Mouse (Mus musculus) liver, embryonic 14.5 days (tissue): Measurements from ENCODE around the gene Rrn3.

Source experiments
- CTCF ChIP-seq: IDR thresholded peaks from 2 replicates; pipeline ENCODE4 v1.5.1; 2016; ENCODE audit warnings: antibody characterized with exemption, low read depth, control low read depth
- EP300 ChIP-seq: IDR thresholded peaks from 2 replicates; pipeline ENCODE4 v1.6.1; 2016; ENCODE audit warnings: antibody characterized with exemption, low read depth

DNA sequence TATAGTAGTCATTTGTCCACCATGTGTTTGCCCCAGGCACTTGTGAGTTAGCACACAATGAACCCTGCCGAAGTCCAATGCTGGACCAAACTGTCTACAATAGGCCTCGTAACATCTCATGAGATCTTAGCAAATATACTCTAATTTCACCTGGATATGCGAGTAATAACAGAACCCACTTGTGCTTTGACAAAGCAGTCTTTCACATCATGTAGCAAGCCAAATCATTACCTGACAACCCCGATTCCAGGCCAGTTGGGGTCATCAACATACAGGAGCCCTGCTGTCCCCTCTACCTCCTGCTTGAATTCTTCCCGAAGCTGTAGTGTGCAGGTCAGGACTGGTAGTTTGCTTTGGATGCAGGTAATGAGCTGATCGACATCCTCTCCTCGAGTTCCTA, 59.5 kb downstream of the Rrn3 start:
- TF ChIP-seq CTCF (no peak), EP300 (no peak)
